Mouse (Mus musculus) heart, adult 11 months (tissue): ENCODE results near the gene Baz1b.

Source experiments
- DNase-seq: peaks from one replicate; pipeline ENCODE4 v3.0.0; 2022

The Baz1b gene

GRCm38 (mm10) chr5:135180796-135181195, 6.3 kb upstream of the Baz1b start:
- DNase-seq, result peak; percentile 71

GRCm38 (mm10) chr5:135181776-135182175, 5.3 kb upstream of the Baz1b start:
- DNase-seq, result no peak

- peak; percentile 88 for DNase-seq
These were observed 3.8 kb upstream of the Baz1b start for GRCm38 (mm10) chr5:135183131-135183861.

- DNase-seq, result peak; percentile 85
These were observed 2.0 kb upstream of the Baz1b start for GRCm38 (mm10) chr5:135185016-135185415.

- DNase-seq, result peak; percentile 90
These were observed 1.5 kb upstream of the Baz1b start for GRCm38 (mm10) chr5:135185596-135185995.

- DNase-seq, result no peak
These were observed 838 bp upstream of the Baz1b start for GRCm38 (mm10) chr5:135186231-135186620.

- peak; percentile 96 for DNase-seq
These were observed 517 bp downstream of the Baz1b start for GRCm38 (mm10) chr5:135187349-135188213.

GRCm38 (mm10) chr5:135188214-135188554, 1.1 kb downstream of the Baz1b start:
- no peak for DNase-seq

GRCm38 (mm10) chr5:135189281-135190022, 2.4 kb downstream of the Baz1b start:
- peak; percentile 86 for DNase-seq

- peak; percentile 90 for DNase-seq
These were observed 4.6 kb downstream of the Baz1b start for GRCm38 (mm10) chr5:135191620-135192019.

GRCm38 (mm10) chr5:135192431-135192830, 5.4 kb downstream of the Baz1b start:
- DNase-seq, result peak; percentile 79

- peak; percentile 88 for DNase-seq
These were observed 9.3 kb downstream of the Baz1b start for GRCm38 (mm10) chr5:135196367-135196766.

GRCm38 (mm10) chr5:135202763-135203162, 15.7 kb downstream of the Baz1b start:
- DNase-seq, result peak; percentile 94

- peak; percentile 17 for DNase-seq
These were observed 21.1 kb downstream of the Baz1b start for GRCm38 (mm10) chr5:135208197-135208596.

GRCm38 (mm10) chr5:135216871-135217270, 29.8 kb downstream of the Baz1b start:
- peak; percentile 68 for DNase-seq

GRCm38 (mm10) chr5:135220941-135221340, 33.9 kb downstream of the Baz1b start:
- peak; percentile 73 for DNase-seq

- DNase-seq, result peak; percentile 30
These were observed 35.0 kb downstream of the Baz1b start for GRCm38 (mm10) chr5:135222066-135222465.

GRCm38 (mm10) chr5:135224169-135224568, 37.1 kb downstream of the Baz1b start:
- DNase-seq, result peak; percentile 57

GRCm38 (mm10) chr5:135225879-135226278, 38.8 kb downstream of the Baz1b start:
- DNase-seq, result peak; percentile 13

GRCm38 (mm10) chr5:135230186-135230585, 43.1 kb downstream of the Baz1b start:
- DNase-seq, result peak; percentile 24

GRCm38 (mm10) chr5:135233166-135233920, 46.3 kb downstream of the Baz1b start:
- DNase-seq, result no peak

GRCm38 (mm10) chr5:135236571-135236970, 49.5 kb downstream of the Baz1b start:
- DNase-seq, result no peak

- DNase-seq, result no peak
These were observed 51.8 kb downstream of the Baz1b start for GRCm38 (mm10) chr5:135238832-135239231.
